Mouse (Mus musculus): ENCODE data around the gene Gm7138. TPM values are rescaled to one million over a fixed set of nuclear protein-coding genes. Genes with fewer than 3 reads are reported as not detected.
"Not testable (repeated sequence)": the region's sequence is repeated elsewhere in the genome, so short reads cannot be mapped to it uniquely, and the experiment has no call there.

The Gm7138 gene
- total RNA-seq, 1 experiment from 2014 or later, result not detected

DNA sequence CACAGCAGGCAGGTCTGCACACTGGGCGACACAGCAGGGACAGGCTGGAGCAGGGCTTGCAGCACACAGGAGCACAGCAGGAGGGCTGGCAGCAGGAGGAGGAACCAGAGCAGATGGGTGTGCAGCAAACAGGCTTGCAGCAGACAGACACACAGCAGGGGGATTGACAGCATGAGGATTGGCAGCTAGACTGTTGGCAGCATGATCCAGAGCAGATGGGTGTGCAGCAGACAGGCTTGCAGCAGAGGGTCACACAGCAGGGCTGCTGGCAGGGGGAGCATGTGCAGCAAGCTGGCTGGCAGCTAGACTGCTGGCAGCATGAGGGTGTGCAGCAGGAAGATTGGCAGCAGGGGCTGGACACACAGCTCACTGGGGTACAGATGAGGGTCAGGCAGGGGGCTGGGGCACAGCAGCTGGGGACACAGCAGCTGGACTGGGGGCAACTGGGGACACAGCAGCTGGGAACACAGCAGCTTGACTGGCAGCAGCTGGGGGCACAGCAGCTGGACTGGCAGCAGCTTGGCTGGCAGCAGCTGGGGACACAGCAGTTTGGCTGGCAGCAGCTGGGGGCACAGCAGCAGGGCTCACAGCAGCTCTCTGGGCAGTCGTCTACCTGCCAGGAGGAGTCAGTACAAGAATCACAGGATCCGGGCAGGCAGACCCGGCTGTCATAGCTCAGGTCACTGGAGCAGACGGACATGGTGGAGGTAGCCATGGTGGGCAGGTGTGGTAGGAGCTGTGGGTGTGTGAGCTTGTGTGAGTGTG, 34.6 kb downstream of the Gm7138 start, which contains the start of gene Gm18596:
Gene Gm18596, minus strand, starts transcription at position 715 of the 765 bp plus-strand sequence.
- DNase-seq, result not testable (repeated sequence)

DNA sequence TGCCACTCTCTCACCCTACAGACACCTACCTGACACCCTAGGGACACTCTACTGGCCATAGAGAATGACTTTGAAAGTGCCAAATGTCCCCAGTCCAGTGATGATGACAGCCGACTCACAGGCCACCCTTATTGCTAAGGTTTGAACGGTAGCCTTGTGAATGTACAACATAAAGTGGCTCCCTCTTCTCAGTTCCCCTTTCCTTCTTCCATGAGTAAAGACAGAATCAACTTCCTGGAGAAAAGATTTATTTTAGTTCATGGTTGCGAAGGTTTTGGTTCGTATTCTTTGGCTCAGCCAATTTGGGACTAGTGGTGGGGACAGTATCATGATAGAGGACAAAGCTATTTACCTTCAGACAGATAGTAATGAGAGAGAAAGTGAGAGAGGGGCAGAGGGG, 37.8 kb downstream of the Gm7138 start:
- DNase-seq, result no peak

- DNase-seq, result no peak
Measured at GRCm38 (mm10) chr10:77735928-77736327, 40.8 kb downstream of the Gm7138 start.

- peak; percentile 37 for DNase-seq
Measured at GRCm38 (mm10) chr10:77729241-77729640, 47.5 kb downstream of the Gm7138 start.

DNA sequence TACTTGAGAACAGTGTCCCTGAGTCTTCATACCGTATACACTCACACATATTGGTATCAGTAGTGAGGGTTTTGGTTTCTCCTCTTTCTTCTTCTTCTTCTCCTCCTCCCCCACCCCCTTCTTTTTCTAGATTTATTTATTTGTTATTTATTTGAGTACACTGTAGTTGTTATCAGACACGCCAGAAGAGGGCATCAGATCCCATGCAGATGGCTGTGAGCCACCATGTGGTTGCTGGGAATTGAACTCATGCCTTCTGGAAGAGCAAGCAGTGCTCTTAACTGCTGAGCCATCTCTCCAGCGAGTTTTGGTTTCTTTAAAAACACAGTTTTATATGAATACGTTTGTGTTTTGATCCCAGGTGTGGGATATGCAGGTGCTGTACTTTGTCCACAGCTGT, 48.5 kb downstream of the Gm7138 start:
- no peak for DNase-seq

Other genes with a start within 250 kb of the Gm7138 start
- gene Itgb2, start 246.7 kb downstream of the Gm7138 start, total RNA-seq (2021), result 5.8 and 16.0 TPM in 2 replicates
- 168 and 172 TPM in 2 replicates for gene Pttg1ip, start 195.2 kb downstream of the Gm7138 start, total RNA-seq (2021)
- 93.0 and 111 TPM in 2 replicates for gene Sumo3, start 170.8 kb downstream of the Gm7138 start, total RNA-seq (2021)
- 23.6 and 31.5 TPM in 2 replicates for gene Gm49325, start 170.7 kb downstream of the Gm7138 start, total RNA-seq (2021)
- 49.8 and 50.2 TPM in 2 replicates for gene Ube2g2, start 154.7 kb downstream of the Gm7138 start, total RNA-seq (2021)
- 0.41 TPM in 1 of 2 replicates, not detected in the other for gene Tspear, start 90.4 kb downstream of the Gm7138 start, total RNA-seq (2021)
- gene Gm19402, start 86.2 kb downstream of the Gm7138 start, total RNA-seq (2021), result not detected in 2 replicates
- not detected in 2 replicates for gene Gm9508, start 79.7 kb downstream of the Gm7138 start, total RNA-seq (2021)
- not detected in 2 replicates for gene Gm10272, start 70.3 kb downstream of the Gm7138 start, total RNA-seq (2021)
- gene Gm10024, start 65.5 kb downstream of the Gm7138 start, total RNA-seq (2021), result not detected in 2 replicates
- gene Gm10142, start 61.1 kb downstream of the Gm7138 start, total RNA-seq (2021), result not detected in 2 replicates
- not detected in 2 replicates for gene Krtap12-1, start 56.3 kb downstream of the Gm7138 start, total RNA-seq (2021)
- not detected in 2 replicates for gene Gm10100, start 50.5 kb downstream of the Gm7138 start, total RNA-seq (2021)
- not detected in 2 replicates for gene Gm18596, start 34.3 kb downstream of the Gm7138 start, total RNA-seq (2021)
- not detected in 2 replicates for gene Gm9736, start 25.6 kb downstream of the Gm7138 start, total RNA-seq (2021)
- gene Gm3233, start 17.3 kb downstream of the Gm7138 start, total RNA-seq (2021), result not detected in 2 replicates
- gene Gm3238, start 5.6 kb downstream of the Gm7138 start, total RNA-seq (2021), result not detected in 2 replicates
- not detected in 2 replicates for gene Gm3250, start 5.6 kb upstream of the Gm7138 start, total RNA-seq (2021)
- not detected in 2 replicates for gene Gm7137, start 11.3 kb upstream of the Gm7138 start, total RNA-seq (2021)
- gene Gm9639, start 18.1 kb upstream of the Gm7138 start, total RNA-seq (2021), result not detected in 2 replicates
- gene Gm19668, start 22.2 kb upstream of the Gm7138 start, total RNA-seq (2021), result not detected in 2 replicates
- not detected in 2 replicates for gene Gm9507, start 34.9 kb upstream of the Gm7138 start, total RNA-seq (2021)
- not detected in 2 replicates for gene Gm2696, start 37.7 kb upstream of the Gm7138 start, total RNA-seq (2021)
- not detected in 2 replicates for gene Krtap10-4, start 50.2 kb upstream of the Gm7138 start, total RNA-seq (2021)
- not detected in 2 replicates for gene Krtap10-10, start 59.0 kb upstream of the Gm7138 start, total RNA-seq (2021)
- gene Gm36176, start 69.9 kb upstream of the Gm7138 start, total RNA-seq (2021), result not detected in 2 replicates
- gene Gm10318, start 75.9 kb upstream of the Gm7138 start, total RNA-seq (2021), result not detected in 2 replicates
- not detected in 2 replicates for gene Gm3285, start 85.0 kb upstream of the Gm7138 start, total RNA-seq (2021)
- 7.6 and 14.0 TPM in 2 replicates for gene Lrrc3, start 125.6 kb upstream of the Gm7138 start, total RNA-seq (2021)
- 2.4 and 4.8 TPM in 2 replicates for gene Trpm2, start 193.6 kb upstream of the Gm7138 start, total RNA-seq (2021)
- gene 1810043G02Rik, start 201.6 kb upstream of the Gm7138 start, total RNA-seq (2021), result 15.4 and 17.5 TPM in 2 replicates
- gene Pfkl, start 233.1 kb upstream of the Gm7138 start, total RNA-seq (2021), result 144 and 165 TPM in 2 replicates